Mouse (Mus musculus): ENCODE measurements around the gene Tmem163. TPM values are rescaled to one million over a fixed set of nuclear protein-coding genes. Genes with fewer than 3 reads are reported as not detected.

Gene Tmem163
- polyA plus RNA-seq, 1 experiment from 2014 or later, result 16.0 TPM

DNA sequence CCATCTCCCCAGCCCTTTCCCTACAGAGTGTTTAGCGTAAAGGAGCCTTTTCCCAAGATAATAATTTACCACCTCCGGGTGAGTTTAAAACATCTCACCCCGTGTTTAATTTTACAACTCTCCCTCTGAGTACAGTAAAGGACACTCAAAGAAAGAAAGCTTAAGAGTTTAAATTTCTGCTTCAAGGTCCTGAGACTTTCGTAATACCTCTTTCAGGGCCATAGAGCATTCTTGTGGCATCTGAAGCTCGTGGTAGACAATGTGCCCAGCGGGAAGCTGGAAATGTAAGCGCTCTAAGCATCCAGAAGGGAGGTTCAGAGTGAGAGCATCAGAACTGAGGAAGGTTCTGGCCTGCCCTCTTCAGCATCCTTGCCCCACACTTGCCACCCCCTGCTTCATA is 52.2 kb downstream of the Tmem163 start:
- Histone ChIP-seq H3K27me3 (no peaks in the 10 kb centered on the region), H3K27ac (no peak overlapping the region), H3K4me2 (no peak overlapping the region), H3K36me3 (ENCODE audit: poor library complexity, severe bottlenecking) (no peaks in the 10 kb centered on the region), H3K9ac (no peak overlapping the region), H3K4me1 (0 out of 2 replicates have a peak, but pooled peaks cover 5% of the 10 kb centered on the region), H3K9me3 (replicated peaks) (no peaks in the 10 kb centered on the region), H3K4me3 (no peak overlapping the region)
- 56% methylated on average over 7 of the region's 7 CpGs for WGBS
- ATAC-seq, result no peak

GRCm38 (mm10) chr1:127625577-127626362 is 53.6 kb downstream of the Tmem163 start:
- WGBS, result 66% methylated on average over 5 of the region's 5 CpGs
- ATAC-seq, result no peak
- Histone ChIP-seq H3K27me3 (no peaks in the 10 kb centered on the region), H3K27ac (no peak overlapping the region), H3K9ac (no peak overlapping the region), H3K4me1 (0 out of 2 replicates have a peak, but pooled peaks cover 5% of the 10 kb centered on the region), H3K4me3 (no peak overlapping the region), H3K36me3 (ENCODE audit: poor library complexity, severe bottlenecking) (no peaks in the 10 kb centered on the region), H3K9me3 (replicated peaks) (no peaks in the 10 kb centered on the region), H3K4me2 (no peak overlapping the region)

- 82% methylated on average over 5 of the region's 5 CpGs for WGBS
- Histone ChIP-seq H3K9me3 (replicated peaks) (no peaks in the 10 kb centered on the region), H3K4me2 (no peak overlapping the region), H3K4me1 (0 out of 2 replicates have a peak, but pooled peaks cover 5% of the 10 kb centered on the region), H3K36me3 (ENCODE audit: poor library complexity, severe bottlenecking) (no peaks in the 10 kb centered on the region), H3K27ac (no peak overlapping the region), H3K9ac (no peak overlapping the region), H3K4me3 (no peak overlapping the region), H3K27me3 (no peaks in the 10 kb centered on the region)
- no peak for ATAC-seq
Measured at GRCm38 (mm10) chr1:127622349-127622748, 57.0 kb downstream of the Tmem163 start.

DNA sequence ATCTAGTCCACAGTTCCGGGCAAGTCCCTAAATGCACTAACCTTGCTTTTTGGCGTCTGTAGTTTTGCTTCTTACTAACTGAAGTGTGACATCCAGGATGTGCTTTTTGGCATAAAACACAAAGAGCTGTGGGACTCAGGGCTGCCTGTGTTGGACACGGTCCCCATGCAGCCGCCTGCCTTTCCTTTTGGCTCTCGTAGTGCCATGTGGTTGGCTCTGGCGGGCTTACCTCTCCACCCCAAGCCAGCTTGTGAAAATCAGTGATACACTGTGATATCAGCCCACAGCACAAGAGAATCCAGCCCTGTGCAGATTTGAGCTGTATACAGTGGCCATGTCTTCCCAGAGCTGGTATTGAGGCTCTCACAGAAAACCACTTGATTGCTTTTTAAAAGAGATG is 60.3 kb downstream of the Tmem163 start:
- 75% methylated on average over 6 of the region's 6 CpGs for WGBS
- no peak for ATAC-seq

GRCm38 (mm10) chr1:127610378-127610777 is 69.0 kb downstream of the Tmem163 start:
- WGBS, result 94% methylated on average over 3 of the region's 3 CpGs
- no peak overlapping the region for H3K4me3 ChIP-seq
- H3K36me3 ChIP-seq (ENCODE audit: poor library complexity, severe bottlenecking), result no peaks in the 10 kb centered on the region
- no peak overlapping the region for H3K9ac ChIP-seq
- H3K4me1 ChIP-seq, result no peaks in the 10 kb centered on the region
- H3K4me2 ChIP-seq, result no peak overlapping the region
- no peak overlapping the region for H3K27ac ChIP-seq
- ATAC-seq, result no peak
- no peaks in the 10 kb centered on the region for H3K27me3 ChIP-seq
- no peaks in the 10 kb centered on the region for H3K9me3 ChIP-seq (replicated peaks)

More for the DNA sequence above, 60.3 kb downstream of the Tmem163 start:
- Histone ChIP-seq H3K4me1 (no peaks in the 10 kb centered on the region), H3K27me3 (no peaks in the 10 kb centered on the region), H3K9me3 (replicated peaks) (no peaks in the 10 kb centered on the region), H3K36me3 (ENCODE audit: poor library complexity, severe bottlenecking) (no peaks in the 10 kb centered on the region), H3K4me3 (no peak overlapping the region), H3K27ac (no peak overlapping the region), H3K4me2 (no peak overlapping the region), H3K9ac (no peak overlapping the region)

DNA sequence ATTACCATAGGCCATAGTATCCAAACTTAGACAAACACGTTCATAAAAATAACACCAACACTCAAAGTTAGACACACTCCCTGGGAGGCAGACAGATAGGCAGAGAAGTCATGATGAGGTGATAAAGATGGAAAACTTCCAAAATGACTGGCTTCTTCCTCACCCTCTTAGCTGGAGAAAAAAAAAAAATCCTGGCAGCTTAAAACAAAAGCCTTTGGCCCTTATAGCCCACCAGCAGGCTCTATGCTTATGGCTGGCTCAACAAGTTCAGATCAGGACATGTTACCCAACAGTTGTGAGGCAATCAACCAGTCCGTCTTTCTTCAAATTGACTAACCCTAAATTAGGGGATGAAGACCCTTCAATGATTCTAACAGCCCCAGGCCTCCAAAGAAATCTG is 69.5 kb downstream of the Tmem163 start:
- ATAC-seq, result no peak
- no peak overlapping the region for H3K9ac ChIP-seq
- 95% methylated on average over 2 of the region's 2 CpGs for WGBS
- H3K9me3 ChIP-seq (replicated peaks), result no peaks in the 10 kb centered on the region
- H3K4me2 ChIP-seq, result no peak overlapping the region
- H3K27me3 ChIP-seq, result no peaks in the 10 kb centered on the region
- H3K36me3 ChIP-seq (ENCODE audit: poor library complexity, severe bottlenecking), result no peaks in the 10 kb centered on the region
- no peak overlapping the region for H3K4me3 ChIP-seq
- no peak overlapping the region for H3K27ac ChIP-seq
- H3K4me1 ChIP-seq, result no peaks in the 10 kb centered on the region

- Histone ChIP-seq H3K36me3 (ENCODE audit: poor library complexity, severe bottlenecking) (no peaks in the 10 kb centered on the region), H3K9me3 (replicated peaks) (no peaks in the 10 kb centered on the region), H3K9ac (no peak overlapping the region), H3K27ac (no peak overlapping the region), H3K27me3 (no peaks in the 10 kb centered on the region), H3K4me1 (peaks cover 12% of the 10 kb centered on the region), H3K4me2 (no peak overlapping the region), H3K4me3 (no peak overlapping the region)
- 97% methylated on average over 3 of the region's 3 CpGs for WGBS
- no peak for ATAC-seq
Measured at GRCm38 (mm10) chr1:127608326-127608725, 71.0 kb downstream of the Tmem163 start.

GRCm38 (mm10) chr1:127603697-127604631 is 75.4 kb downstream of the Tmem163 start:
- H3K27ac ChIP-seq, result peak overlapping the region; percentile 37; the same call in 1 of the 2 replicates
- no peaks in the 10 kb centered on the region for H3K36me3 ChIP-seq (ENCODE audit: poor library complexity, severe bottlenecking)
- no peak overlapping the region for H3K9ac ChIP-seq
- ATAC-seq, result peak; percentile 82
- H3K27me3 ChIP-seq, result no peaks in the 10 kb centered on the region
- H3K4me3 ChIP-seq, result no peak overlapping the region
- H3K9me3 ChIP-seq (replicated peaks), result no peaks in the 10 kb centered on the region
- WGBS, result 38% methylated on average over 9 of the region's 9 CpGs
- H3K4me1 ChIP-seq, result peaks cover 12% of the 10 kb centered on the region
- no peak overlapping the region for H3K4me2 ChIP-seq

DNA sequence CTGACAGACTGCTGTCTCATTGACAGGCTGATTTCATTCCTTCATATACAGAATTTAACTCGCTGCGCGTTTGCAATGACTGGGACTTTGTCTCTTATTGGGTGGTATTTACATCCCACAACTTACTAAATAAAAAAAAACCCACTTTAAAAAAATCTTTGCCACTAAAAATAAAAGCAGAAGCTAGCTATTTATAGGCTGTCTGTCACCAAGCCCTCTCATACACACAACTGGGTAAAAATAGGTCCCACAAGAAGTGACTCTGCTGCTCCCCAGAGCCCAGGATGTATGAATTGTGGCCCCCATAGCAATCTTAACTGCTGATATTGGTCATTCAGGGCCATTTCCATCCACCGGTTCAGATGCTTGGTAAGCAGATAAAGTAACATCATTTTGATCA is 83.2 kb downstream of the Tmem163 start:
- WGBS, result 85% methylated on average over 4 of the region's 4 CpGs
- ATAC-seq, result no peak
- no peak overlapping the region for H3K4me2 ChIP-seq
- H3K27me3 ChIP-seq, result no peaks in the 10 kb centered on the region
- no peaks in the 10 kb centered on the region for H3K9me3 ChIP-seq (replicated peaks)
- no peak overlapping the region for H3K27ac ChIP-seq
- H3K4me3 ChIP-seq, result no peak overlapping the region
- H3K4me1 ChIP-seq, result no peaks in the 10 kb centered on the region
- H3K9ac ChIP-seq, result no peak overlapping the region
- no peaks in the 10 kb centered on the region for H3K36me3 ChIP-seq (ENCODE audit: poor library complexity, severe bottlenecking)

GRCm38 (mm10) chr1:127595735-127596134 is 83.6 kb downstream of the Tmem163 start:
- WGBS, result 75% methylated on average over 1 of the region's 1 CpGs
- ATAC-seq, result no peak
- H3K4me3 ChIP-seq, result no peak overlapping the region
- H3K36me3 ChIP-seq (ENCODE audit: poor library complexity, severe bottlenecking), result no peaks in the 10 kb centered on the region
- H3K4me1 ChIP-seq, result no peaks in the 10 kb centered on the region
- H3K27ac ChIP-seq, result no peak overlapping the region
- no peaks in the 10 kb centered on the region for H3K9me3 ChIP-seq (replicated peaks)
- H3K4me2 ChIP-seq, result no peak overlapping the region
- no peaks in the 10 kb centered on the region for H3K27me3 ChIP-seq
- H3K9ac ChIP-seq, result no peak overlapping the region

- no peaks in the 10 kb centered on the region for H3K9me3 ChIP-seq (replicated peaks)
- H3K4me3 ChIP-seq, result no peak overlapping the region
- ATAC-seq, result no peak
- no peaks in the 10 kb centered on the region for H3K4me1 ChIP-seq
- no peaks in the 10 kb centered on the region for H3K27me3 ChIP-seq
- H3K9ac ChIP-seq, result no peak overlapping the region
- no peak overlapping the region for H3K27ac ChIP-seq
- 84% methylated on average over 3 of the region's 3 CpGs for WGBS
- no peak overlapping the region for H3K4me2 ChIP-seq
- no peaks in the 10 kb centered on the region for H3K36me3 ChIP-seq (ENCODE audit: poor library complexity, severe bottlenecking)
Measured at GRCm38 (mm10) chr1:127589542-127589941, 89.8 kb downstream of the Tmem163 start.

- H3K9ac ChIP-seq, result no peak overlapping the region
- no peaks in the 10 kb centered on the region for H3K9me3 ChIP-seq (replicated peaks)
- H3K4me3 ChIP-seq, result no peak overlapping the region
- H3K36me3 ChIP-seq (ENCODE audit: poor library complexity, severe bottlenecking), result no peaks in the 10 kb centered on the region
- H3K27ac ChIP-seq, result no peak overlapping the region
- 91% methylated on average over 5 of the region's 5 CpGs for WGBS
- no peaks in the 10 kb centered on the region for H3K27me3 ChIP-seq
- no peak for ATAC-seq
- H3K4me2 ChIP-seq, result no peak overlapping the region
- H3K4me1 ChIP-seq, result no peaks in the 10 kb centered on the region
Measured at GRCm38 (mm10) chr1:127587071-127587470, 92.3 kb downstream of the Tmem163 start.

Measured in forebrain, embryonic 13.5 days (tissue).